Mouse (Mus musculus): ENCODE results near the gene Mmrn2.

GRCm38 (mm10) chr14:34343078-34343477 lies 32.2 kb upstream of the Mmrn2 start:
- TF ChIP-seq CTCF (IDR thresholded peaks at IDR 0.05; ENCODE audit: low read depth) (no peak), EP300 (IDR thresholded peaks at IDR 0.05; ENCODE audit: low read depth) (no peak)

Data from liver, postnatal 0 days (tissue).